Mouse (Mus musculus): Measurements from ENCODE around the gene Gm5460. TPM values are rescaled to one million over a fixed set of nuclear protein-coding genes. Genes with fewer than 3 reads are reported as not detected.

Gene Gm5460
- 1.6 and 11.2 TPM in 2 replicates for polyA plus RNA-seq (2012; rRNA removed; ENCODE audit: low replicate concordance)

GRCm38 (mm10) chr14:34016381-34016780 is at the start of gene Gm5460:
TSS of gene Gm5460 (plus strand) at chr14:34016758.

GRCm38 (mm10) chr14:33978604-33979059 is 37.9 kb upstream of the Gm5460 start, which contains the start of gene Zfp488:
TSS of gene Zfp488 (minus strand) at chr14:33978764.

GRCm38 (mm10) chr14:34015063-34015462 is 1.5 kb upstream of the Gm5460 start, which contains the start of gene Gm30083:
TSS of gene Gm30083 (minus strand) at chr14:34015182.

DNA sequence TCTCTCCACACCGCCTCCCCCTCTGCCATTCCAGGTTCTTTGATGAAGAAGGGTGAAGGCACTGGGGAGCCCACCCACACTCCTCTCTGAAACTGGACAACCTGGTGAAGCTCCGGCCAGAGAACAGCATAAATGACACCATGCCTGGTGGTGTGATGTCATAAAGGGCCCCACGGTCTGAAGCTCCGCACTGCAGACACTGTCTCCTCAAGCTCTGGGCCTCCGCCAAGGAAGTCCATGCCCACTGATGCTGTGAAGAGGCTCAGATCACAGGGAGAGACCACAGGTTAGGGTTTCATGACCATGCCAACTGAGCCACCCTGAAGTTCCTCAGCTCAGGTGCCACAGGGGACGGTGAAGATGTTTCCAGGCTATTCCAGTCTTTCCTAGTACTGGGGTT is 36.0 kb downstream of the Gm5460 start, which contains the start of gene Antxrl:
TSS of gene Antxrl (plus strand) at position 192 of the 400 bp plus-strand sequence.

DNA sequence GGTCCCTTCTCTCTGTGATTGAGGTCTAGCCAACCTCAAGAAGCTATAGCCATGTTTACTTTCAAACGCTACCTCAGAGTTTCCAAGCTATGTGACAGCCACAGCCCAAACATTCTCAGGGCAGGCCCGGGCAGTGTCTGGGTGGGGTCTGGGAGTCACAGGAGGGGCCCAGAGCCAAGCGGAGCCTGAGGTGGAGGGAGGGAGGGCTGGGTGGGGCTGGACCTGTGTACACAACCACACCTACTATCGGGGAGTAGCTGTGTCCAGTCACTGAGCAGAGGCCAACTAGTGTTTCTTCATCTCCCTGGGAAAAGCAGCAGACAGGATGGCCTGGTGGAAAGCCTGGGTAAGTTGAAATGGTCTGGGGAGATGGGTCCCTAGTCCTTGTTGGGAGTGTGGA is 69.2 kb downstream of the Gm5460 start, which contains the start of gene Anxa8:
TSS of gene Anxa8 (plus strand) at position 251 of the 400 bp plus-strand sequence.

Other genes starting within 250 kb of the Gm5460 start
- gene Gdf10, start 93.2 kb upstream of the Gm5460 start, polyA plus RNA-seq (2012; rRNA removed; ENCODE audit: low replicate concordance), result 17.3 and 92.4 TPM in 2 replicates
- gene Gdf2, start 75.7 kb upstream of the Gm5460 start, polyA plus RNA-seq (2012; rRNA removed; ENCODE audit: low replicate concordance), result 0.08 TPM in 1 of 2 replicates, not detected in the other
- not detected in 2 replicates for gene Rbp3, start 62.8 kb upstream of the Gm5460 start, polyA plus RNA-seq (2012; rRNA removed; ENCODE audit: low replicate concordance)
- not detected in 2 replicates for gene Zfp488, start 38.0 kb upstream of the Gm5460 start, polyA plus RNA-seq (2012; rRNA removed; ENCODE audit: low replicate concordance)
- gene Gm30083, start 1.6 kb upstream of the Gm5460 start, polyA plus RNA-seq (2012; rRNA removed; ENCODE audit: low replicate concordance), result not detected in 2 replicates
- not detected in 2 replicates for gene Antxrl, start 35.9 kb downstream of the Gm5460 start, polyA plus RNA-seq (2012; rRNA removed; ENCODE audit: low replicate concordance)
- 5.3 and 5.7 TPM in 2 replicates for gene Anxa8, start 69.2 kb downstream of the Gm5460 start, polyA plus RNA-seq (2012; rRNA removed; ENCODE audit: low replicate concordance)
- gene A630023A22Rik, start 86.0 kb downstream of the Gm5460 start, polyA plus RNA-seq (2012; rRNA removed; ENCODE audit: low replicate concordance), result 0.37 TPM in 1 of 2 replicates, not detected in the other
- 0.51 and 0.82 TPM in 2 replicates for gene Npy4r, start 135.7 kb downstream of the Gm5460 start, polyA plus RNA-seq (2012; rRNA removed; ENCODE audit: low replicate concordance)
- gene Gprin2, start 184.9 kb downstream of the Gm5460 start, polyA plus RNA-seq (2012; rRNA removed; ENCODE audit: low replicate concordance), result 0.37 and 0.72 TPM in 2 replicates
- gene Syt15, start 202.8 kb downstream of the Gm5460 start, polyA plus RNA-seq (2012; rRNA removed; ENCODE audit: low replicate concordance), result 11.1 and 14.2 TPM in 2 replicates

All from subcutaneous adipose tissue, adult 2 months (tissue).